Mouse (Mus musculus): ENCODE data around the gene Slc2a4. TPM values are rescaled to one million over a fixed set of nuclear protein-coding genes. Genes with fewer than 3 reads are reported as not detected.

The Slc2a4 gene
- 4.4 and 8.5 TPM in 2 replicates for polyA plus RNA-seq (2015; fragmentation: Nextera tagmentation; extraction: Ambion mirVana)

DNA sequence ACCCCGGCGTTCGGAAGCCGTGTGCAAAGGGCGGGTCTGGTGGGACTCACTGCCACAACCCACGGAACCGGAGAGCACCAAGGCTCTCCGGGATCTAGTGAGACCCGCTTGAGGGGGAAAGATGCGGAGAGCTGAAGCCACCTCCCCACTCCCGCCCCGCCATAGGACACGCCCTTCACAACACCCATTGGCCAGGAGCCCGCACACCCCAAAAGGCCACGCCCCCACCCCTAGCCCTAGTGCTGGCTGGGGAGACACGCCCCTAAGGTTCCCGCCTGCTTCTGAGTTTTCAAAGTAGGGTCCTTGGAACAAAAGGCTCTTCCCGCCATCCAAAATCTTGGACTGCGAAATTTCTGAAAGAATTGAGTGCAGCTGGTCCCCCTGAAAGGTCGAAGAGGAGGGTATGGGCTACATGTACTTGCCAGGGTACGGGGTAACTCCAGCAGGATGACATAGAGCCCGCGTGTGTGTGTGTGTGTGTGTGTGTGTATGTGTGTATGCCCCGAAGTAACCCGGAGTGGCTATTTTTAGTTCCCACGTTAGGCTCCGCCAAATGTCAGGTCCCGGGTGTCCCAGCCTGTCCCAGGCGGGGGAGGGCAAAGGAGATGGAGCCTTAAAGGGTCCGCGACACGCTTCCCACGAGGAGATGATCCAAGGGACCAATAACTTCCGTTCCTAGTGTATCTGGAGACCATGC lies at the start of gene Slc2a4:
Slc2a4 (minus strand) TSS at position 123 of the 697 bp plus-strand sequence.
- peak within 1 kb of the TSS; percentile 47 for H3K4me3 ChIP-seq (replicated peaks)
- peak; percentile 95 for ATAC-seq (ENCODE audit: low FRiP score)

GRCm38 (mm10) chr11:69997070-69997509 lies 49.1 kb upstream of the Slc2a4 start:
- peak overlapping the region; percentile 83 for H3K9ac ChIP-seq (replicated peaks)
- H3K27ac ChIP-seq (replicated peaks) = peak overlapping the region; percentile 94
- H3K36me3 ChIP-seq = peaks cover 36% of the 10 kb centered on the region
- H3K4me3 ChIP-seq (replicated peaks) = peak overlapping the region; percentile 89
- H3K27me3 ChIP-seq (replicated peaks) = no peaks in the 10 kb centered on the region
- peak; percentile 9 for ATAC-seq (ENCODE audit: low FRiP score)
- peaks cover 56% of the 10 kb centered on the region for H3K4me1 ChIP-seq
- no peaks in the 10 kb centered on the region for H3K9me3 ChIP-seq (replicated peaks)
- WGBS = under 1% methylated on average over 39 of the region's 44 CpGs
- peak overlapping the region; percentile 73 for H3K4me2 ChIP-seq

More for the DNA sequence above, at the start of gene Slc2a4:
- Histone ChIP-seq H3K4me1 (peaks cover 21% of the 10 kb centered on the region), H3K27me3 (replicated peaks) (peaks cover 23% of the 10 kb centered on the region), H3K27ac (replicated peaks) (peak within 1 kb of the TSS; percentile 71), H3K4me2 (peak within 1 kb of the TSS; percentile 63), H3K9me3 (replicated peaks) (no peaks in the 10 kb centered on the region), H3K9ac (replicated peaks) (peak within 1 kb of the TSS; percentile 42; the same call in 1 of the 2 replicates), H3K36me3 (no peaks in the 10 kb centered on the region)
- under 1% methylated on average over 33 of the region's 34 CpGs for WGBS

- Histone ChIP-seq H3K9ac (replicated peaks) (peak overlapping the region; percentile 83), H3K27me3 (replicated peaks) (no peaks in the 10 kb centered on the region), H3K4me3 (replicated peaks) (peak overlapping the region; percentile 89), H3K27ac (replicated peaks) (peak overlapping the region; percentile 94), H3K9me3 (replicated peaks) (no peaks in the 10 kb centered on the region), H3K36me3 (peaks cover 36% of the 10 kb centered on the region), H3K4me2 (peak overlapping the region; percentile 73), H3K4me1 (peaks cover 49% of the 10 kb centered on the region)
- peak; percentile 9 for ATAC-seq (ENCODE audit: low FRiP score)
- 2% methylated on average over 66 of the region's 66 CpGs for WGBS
Observed at GRCm38 (mm10) chr11:69996161-69997061, 48.4 kb upstream of the Slc2a4 start.

- Histone ChIP-seq H3K27ac (replicated peaks) (peak within 1 kb of the TSS; percentile 94), H3K9me3 (replicated peaks) (no peaks in the 10 kb centered on the region), H3K27me3 (replicated peaks) (no peaks in the 10 kb centered on the region), H3K4me2 (peak within 1 kb of the TSS; percentile 73), H3K4me3 (replicated peaks) (peak within 1 kb of the TSS; percentile 89), H3K4me1 (peaks cover 47% of the 10 kb centered on the region), H3K36me3 (peaks cover 36% of the 10 kb centered on the region), H3K9ac (replicated peaks) (peak within 1 kb of the TSS; percentile 83)
- under 1% methylated on average over 36 of the region's 36 CpGs for WGBS
- peak; percentile 82 for ATAC-seq (ENCODE audit: low FRiP score)
Observed at GRCm38 (mm10) chr11:69995391-69995960, 47.5 kb upstream of the Slc2a4 start, which contains the start of gene Phf23. TSS of gene Phf23 (plus strand) at chr11:69995777.

GRCm38 (mm10) chr11:69994401-69995090 lies 46.6 kb upstream of the Slc2a4 start:
- no peak for ATAC-seq (ENCODE audit: low FRiP score)

DNA sequence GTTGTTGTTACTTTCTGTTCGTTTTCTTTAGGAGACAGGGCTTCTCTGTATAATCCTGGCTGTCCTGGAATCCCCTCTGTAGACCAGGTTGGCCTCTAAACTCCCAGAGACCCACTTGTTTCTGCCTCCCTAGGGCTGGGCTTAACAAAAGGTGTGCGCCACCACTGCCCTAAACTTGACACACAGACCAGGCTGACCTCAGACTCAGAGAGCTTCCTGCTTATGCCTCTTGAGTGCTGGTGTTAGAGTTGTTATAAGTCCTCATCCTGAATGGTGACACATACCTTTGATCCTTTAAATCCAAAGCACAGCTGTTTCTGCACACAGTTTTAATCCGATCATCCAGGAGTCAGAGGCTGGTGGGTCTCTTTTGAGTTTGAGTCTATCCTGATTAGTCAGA lies 44.9 kb upstream of the Slc2a4 start:
- peak overlapping the region; percentile 74 for H3K4me2 ChIP-seq
- no peak for ATAC-seq (ENCODE audit: low FRiP score)
- 85% methylated on average over 3 of the region's 3 CpGs for WGBS
- H3K9ac ChIP-seq (replicated peaks) = peak overlapping the region; percentile 92; the same call in 1 of the 2 replicates
- peaks cover 34% of the 10 kb centered on the region for H3K4me1 ChIP-seq
- H3K9me3 ChIP-seq (replicated peaks) = no peaks in the 10 kb centered on the region
- H3K4me3 ChIP-seq (replicated peaks) = peak overlapping the region; percentile 77
- peaks cover 39% of the 10 kb centered on the region for H3K36me3 ChIP-seq
- no peaks in the 10 kb centered on the region for H3K27me3 ChIP-seq (replicated peaks)
- H3K27ac ChIP-seq (replicated peaks) = 0 out of 2 replicates have a peak overlapping the region, but pooled peaks have one; percentile 15

More at GRCm38 (mm10) chr11:69994401-69995090, 46.6 kb upstream of the Slc2a4 start:
- H3K27ac ChIP-seq (replicated peaks) = peak overlapping the region; percentile 33; the same call in 1 of the 2 replicates
- H3K9me3 ChIP-seq (replicated peaks) = no peaks in the 10 kb centered on the region
- 89% methylated on average over 11 of the region's 11 CpGs for WGBS
- peaks cover 39% of the 10 kb centered on the region for H3K36me3 ChIP-seq
- H3K27me3 ChIP-seq (replicated peaks) = no peaks in the 10 kb centered on the region
- H3K9ac ChIP-seq (replicated peaks) = no peak overlapping the region
- H3K4me2 ChIP-seq = peak overlapping the region; percentile 73
- peaks cover 45% of the 10 kb centered on the region for H3K4me1 ChIP-seq
- peak overlapping the region; percentile 89; the same call in 1 of the 2 replicates for H3K4me3 ChIP-seq (replicated peaks)

GRCm38 (mm10) chr11:69992396-69992795 lies 44.4 kb upstream of the Slc2a4 start:
- Histone ChIP-seq H3K27me3 (replicated peaks) (no peaks in the 10 kb centered on the region), H3K9ac (replicated peaks) (peak overlapping the region; percentile 92), H3K4me1 (peaks cover 29% of the 10 kb centered on the region), H3K36me3 (peaks cover 43% of the 10 kb centered on the region), H3K9me3 (replicated peaks) (no peaks in the 10 kb centered on the region), H3K27ac (replicated peaks) (peak overlapping the region; percentile 15; the same call in 1 of the 2 replicates), H3K4me3 (replicated peaks) (peak overlapping the region; percentile 77), H3K4me2 (peak overlapping the region; percentile 74)
- WGBS = 88% methylated on average over 10 of the region's 10 CpGs
- no peak for ATAC-seq (ENCODE audit: low FRiP score)

- no peaks in the 10 kb centered on the region for H3K27me3 ChIP-seq (replicated peaks)
- no peak for ATAC-seq (ENCODE audit: low FRiP score)
- peak overlapping the region; percentile 92 for H3K9ac ChIP-seq (replicated peaks)
- peaks cover 50% of the 10 kb centered on the region for H3K36me3 ChIP-seq
- peaks cover 27% of the 10 kb centered on the region for H3K4me1 ChIP-seq
- 1% methylated on average over 15 of the region's 15 CpGs for WGBS
- H3K9me3 ChIP-seq (replicated peaks) = no peaks in the 10 kb centered on the region
- H3K27ac ChIP-seq (replicated peaks) = peak overlapping the region; percentile 93
- H3K4me3 ChIP-seq (replicated peaks) = peak overlapping the region; percentile 77
- peak overlapping the region; percentile 74 for H3K4me2 ChIP-seq
Observed at GRCm38 (mm10) chr11:69991711-69992110, 43.7 kb upstream of the Slc2a4 start.

DNA sequence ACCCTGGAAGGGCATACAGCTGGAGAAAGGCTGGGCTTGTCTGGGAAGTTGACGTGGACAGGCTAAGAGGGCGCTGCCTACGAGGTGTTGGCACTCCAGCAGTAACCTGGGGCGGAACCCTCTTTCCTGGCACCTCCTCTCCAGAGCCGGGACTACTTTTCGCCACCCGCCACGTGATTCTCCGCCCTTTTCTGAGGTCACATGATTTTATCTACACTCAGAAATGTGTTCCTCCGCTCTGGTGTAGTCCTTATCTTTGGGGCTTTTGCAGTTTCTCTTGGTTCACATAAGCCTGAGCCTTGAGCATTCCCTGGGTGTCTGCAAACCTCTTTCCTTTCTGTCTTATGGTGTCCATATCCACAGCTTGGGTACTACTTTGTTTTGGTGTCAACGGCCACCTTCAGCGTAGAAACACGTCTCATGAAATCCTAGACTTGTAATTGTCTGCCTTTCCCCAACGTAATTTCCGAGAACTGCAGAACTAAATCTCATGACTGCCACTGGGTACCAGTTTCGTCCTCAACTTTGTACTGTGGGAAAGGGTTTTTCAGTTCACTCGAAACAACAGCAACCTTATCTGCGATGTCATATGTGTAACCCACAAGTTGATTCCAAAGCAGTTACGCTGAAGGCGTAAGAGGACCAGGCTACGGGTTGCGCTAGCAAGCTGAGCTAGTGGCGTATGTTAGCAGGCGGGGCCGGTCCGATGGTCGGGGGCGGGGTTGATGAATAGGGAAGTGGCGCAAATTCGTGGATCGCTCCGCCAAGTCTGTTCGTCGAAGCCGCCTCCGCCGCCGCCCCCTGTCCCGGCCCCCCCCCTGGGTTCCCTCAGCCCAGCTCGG lies 43.1 kb upstream of the Slc2a4 start, which contains the start of gene Gabarap:
Gabarap (plus strand) TSS at position 294 of the 842 bp plus-strand sequence.
- Histone ChIP-seq H3K36me3 (peaks cover 56% of the 10 kb centered on the region), H3K9me3 (replicated peaks) (no peaks in the 10 kb centered on the region), H3K9ac (replicated peaks) (peak within 1 kb of the TSS; percentile 92), H3K27me3 (replicated peaks) (no peaks in the 10 kb centered on the region), H3K27ac (replicated peaks) (peak within 1 kb of the TSS; percentile 93), H3K4me3 (replicated peaks) (peak within 1 kb of the TSS; percentile 77), H3K4me1 (peaks cover 27% of the 10 kb centered on the region), H3K4me2 (peak within 1 kb of the TSS; percentile 74)
- peak; percentile 78 for ATAC-seq (ENCODE audit: low FRiP score)
- WGBS = 0% methylated on average over 40 of the region's 40 CpGs

DNA sequence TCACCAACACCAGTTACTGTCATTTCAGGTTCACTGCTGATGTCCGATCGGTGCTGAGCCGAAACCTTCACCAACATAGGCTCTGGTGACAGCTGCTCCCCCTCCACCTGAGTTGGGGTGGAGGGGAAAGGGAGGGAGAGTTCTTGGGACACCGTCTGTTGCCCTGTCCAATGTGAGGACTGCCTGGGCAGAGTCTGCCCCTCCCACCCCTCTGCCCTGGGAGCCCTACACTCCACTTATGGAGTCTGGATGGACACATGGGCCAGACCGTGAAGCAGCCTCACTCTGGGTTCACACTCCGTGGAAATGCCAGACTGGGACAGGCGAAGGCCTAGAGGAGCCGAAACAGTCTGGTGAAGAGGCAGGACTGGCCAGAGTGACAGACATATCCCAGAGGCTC lies 42.0 kb upstream of the Slc2a4 start:
- Histone ChIP-seq H3K4me1 (peaks cover 27% of the 10 kb centered on the region), H3K27ac (replicated peaks) (peak overlapping the region; percentile 93; the same call in 1 of the 2 replicates), H3K9ac (replicated peaks) (no peak overlapping the region), H3K4me2 (no peak overlapping the region), H3K36me3 (peaks cover 65% of the 10 kb centered on the region), H3K4me3 (replicated peaks) (no peak overlapping the region), H3K9me3 (replicated peaks) (no peaks in the 10 kb centered on the region), H3K27me3 (replicated peaks) (no peaks in the 10 kb centered on the region)
- WGBS = 87% methylated on average over 8 of the region's 8 CpGs
- no peak for ATAC-seq (ENCODE audit: low FRiP score)

Measured in neural tube, embryonic 15.5 days (tissue).